Mouse (Mus musculus): ENCODE measurements around the gene Phactr4.

Phactr4 gene

GRCm38 (mm10) chr4:132338943-132339342, 83.3 kb downstream of the Phactr4 start:
- 71% methylated on average over 13 of the region's 13 CpGs for WGBS

DNA sequence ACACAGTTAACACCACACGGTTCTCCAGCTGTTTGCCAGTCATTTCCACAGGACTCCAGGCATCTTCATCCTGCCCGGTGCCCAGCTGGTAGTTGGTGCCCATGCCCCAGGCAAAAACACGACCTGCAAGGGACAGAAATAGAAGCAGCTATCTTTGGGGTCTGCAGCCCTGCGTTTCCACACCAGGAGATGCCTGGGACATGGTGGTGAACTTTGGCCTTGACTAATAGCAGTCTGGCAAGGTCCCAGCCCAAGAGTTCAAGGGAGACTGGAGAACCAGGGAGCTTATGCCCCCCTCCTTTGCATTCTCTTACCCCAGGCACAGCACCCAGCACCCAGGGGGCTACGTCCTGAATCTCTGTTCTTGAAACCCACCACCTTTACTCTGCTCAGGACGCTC, 89.4 kb downstream of the Phactr4 start:
- WGBS = 85% methylated on average over 6 of the region's 6 CpGs

DNA sequence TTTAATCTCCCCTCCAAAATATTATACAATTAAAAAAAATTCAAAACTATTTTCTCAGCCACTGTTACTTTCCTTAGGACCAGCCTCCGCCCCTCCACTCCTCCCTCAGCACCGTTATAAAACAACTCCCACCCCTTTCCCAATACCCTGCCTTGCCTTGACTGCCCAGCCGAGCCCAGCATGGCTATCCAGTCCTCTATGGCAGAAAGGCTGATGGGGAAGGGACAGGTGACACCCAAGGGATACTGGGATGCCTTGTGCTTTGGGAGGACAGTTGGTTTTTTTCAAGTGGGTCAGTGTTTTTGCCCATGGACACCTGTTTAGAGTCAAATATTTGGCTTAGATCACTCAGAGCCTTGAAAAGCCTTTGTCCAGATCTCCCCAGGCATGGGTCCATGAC, 90.3 kb downstream of the Phactr4 start:
- 85% methylated on average over 3 of the region's 3 CpGs for WGBS

DNA sequence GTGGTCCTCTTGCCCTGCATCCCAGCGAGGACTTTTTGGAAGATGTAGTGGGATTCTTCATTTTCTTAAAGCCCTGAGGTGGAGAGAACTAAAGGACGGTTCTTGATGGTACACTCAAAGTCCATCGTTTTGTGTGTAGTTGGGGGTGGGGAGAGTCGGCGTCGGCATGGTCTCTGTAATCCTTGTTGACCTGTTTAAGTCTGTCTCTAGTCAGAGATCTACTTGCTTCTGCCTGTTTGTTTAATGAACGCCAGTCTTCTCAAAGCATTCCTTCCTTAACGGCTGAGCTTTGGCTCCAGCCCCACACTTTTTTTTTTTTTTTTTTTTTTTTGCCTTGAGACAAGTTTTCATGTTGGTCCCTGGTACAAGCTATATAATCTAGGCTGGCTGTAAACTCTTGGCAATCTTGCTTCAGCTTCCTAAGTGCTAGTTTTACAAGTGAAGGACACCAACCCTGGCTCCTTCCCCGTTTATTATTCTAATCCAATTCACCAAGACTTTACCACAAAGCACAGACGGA, 92.4 kb downstream of the Phactr4 start:
- 10% methylated on average over 10 of the region's 10 CpGs for WGBS

GRCm38 (mm10) chr4:132329115-132329834, 93.0 kb downstream of the Phactr4 start, which contains the start of gene Trnau1ap:
TSS of gene Trnau1ap (minus strand) at chr4:132329538.
- under 1% methylated on average over 52 of the region's 52 CpGs for WGBS

GRCm38 (mm10) chr4:132328391-132328982, 93.8 kb downstream of the Phactr4 start:
- WGBS = 48% methylated on average over 14 of the region's 14 CpGs

GRCm38 (mm10) chr4:132326481-132326880, 95.8 kb downstream of the Phactr4 start:
- WGBS = 78% methylated on average over 5 of the region's 5 CpGs

GRCm38 (mm10) chr4:132315711-132316110, 106.6 kb downstream of the Phactr4 start:
- WGBS = 88% methylated on average over 8 of the region's 8 CpGs

DNA sequence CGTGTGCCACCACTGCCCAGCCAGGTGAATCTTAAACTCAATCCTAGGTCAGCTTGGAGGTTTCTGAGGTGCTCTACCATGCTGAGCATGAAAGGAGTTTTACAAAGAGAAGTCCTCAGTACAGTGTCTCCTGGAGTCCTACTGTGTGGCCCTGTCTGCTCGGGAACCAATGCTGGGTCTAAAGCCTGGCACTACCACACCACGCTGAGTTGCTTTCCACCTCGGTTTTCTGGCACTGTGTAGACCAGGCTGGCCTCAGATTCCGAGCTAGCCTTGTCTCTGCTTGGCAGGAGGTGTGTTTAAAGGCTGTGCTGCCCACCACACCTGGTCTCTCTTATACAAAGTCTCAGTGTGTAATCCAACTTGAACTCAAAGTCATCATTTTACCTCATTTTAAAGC, 109.7 kb downstream of the Phactr4 start:
- WGBS = 88% methylated on average over 5 of the region's 5 CpGs

- WGBS = 54% methylated on average over 3 of the region's 3 CpGs
Measured at GRCm38 (mm10) chr4:132311801-132312200, 110.5 kb downstream of the Phactr4 start.

DNA sequence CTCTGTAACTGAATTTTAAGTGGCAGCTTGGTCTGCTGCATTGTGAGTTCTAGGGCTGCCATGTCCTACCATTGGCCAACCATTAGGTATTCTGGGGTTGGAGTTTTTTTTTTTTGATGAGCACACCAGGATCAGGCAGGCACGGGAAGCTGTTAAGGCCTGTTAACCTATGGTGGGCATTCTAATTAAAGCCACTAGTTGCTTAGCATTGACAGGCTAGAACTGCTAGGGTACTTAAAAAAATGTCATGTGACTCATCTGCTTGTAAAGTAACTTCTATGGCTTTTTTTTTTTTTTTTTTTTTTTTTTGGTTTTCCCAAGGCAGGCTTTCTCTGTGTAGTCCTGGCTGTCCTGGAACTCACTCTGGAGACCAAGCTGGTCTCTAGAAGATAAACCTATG, 111.1 kb downstream of the Phactr4 start:
- WGBS = 42% methylated on average over 1 of the region's 1 CpGs

DNA sequence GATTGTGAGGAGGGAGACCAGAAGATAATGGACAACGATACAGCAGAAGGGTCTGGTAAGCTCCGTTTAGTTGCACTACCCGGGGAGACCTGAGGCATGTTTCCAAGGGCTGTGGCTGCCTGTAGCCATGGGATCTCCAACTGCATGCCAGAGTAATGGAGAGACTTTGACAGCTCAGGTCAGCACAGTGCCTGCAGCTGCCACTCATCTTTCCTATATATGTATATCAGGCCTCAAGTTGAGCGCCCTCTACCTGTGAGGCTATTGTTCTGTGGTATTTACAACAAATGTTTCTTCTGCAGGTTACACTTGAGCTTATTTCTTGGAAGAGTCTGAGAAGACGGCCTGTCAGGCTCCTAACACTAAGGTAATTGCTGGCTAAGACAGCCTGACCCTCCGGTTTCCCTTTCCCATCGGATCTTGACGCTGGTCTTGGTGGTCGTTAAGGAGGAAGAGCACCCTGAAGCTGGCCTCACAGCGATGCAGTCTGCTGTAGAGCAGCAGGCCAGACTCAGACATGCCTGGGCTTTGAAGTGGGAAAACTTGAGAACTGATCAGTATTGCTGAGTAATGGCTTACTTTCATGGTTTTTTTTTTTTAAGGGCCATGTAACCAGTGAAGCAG, 112.3 kb downstream of the Phactr4 start:
- 24% methylated on average over 10 of the region's 10 CpGs for WGBS

GRCm38 (mm10) chr4:132309140-132309848, 113.0 kb downstream of the Phactr4 start:
- WGBS = under 1% methylated on average over 15 of the region's 15 CpGs

GRCm38 (mm10) chr4:132308437-132309139, 113.7 kb downstream of the Phactr4 start:
- under 1% methylated on average over 40 of the region's 41 CpGs for WGBS

DNA sequence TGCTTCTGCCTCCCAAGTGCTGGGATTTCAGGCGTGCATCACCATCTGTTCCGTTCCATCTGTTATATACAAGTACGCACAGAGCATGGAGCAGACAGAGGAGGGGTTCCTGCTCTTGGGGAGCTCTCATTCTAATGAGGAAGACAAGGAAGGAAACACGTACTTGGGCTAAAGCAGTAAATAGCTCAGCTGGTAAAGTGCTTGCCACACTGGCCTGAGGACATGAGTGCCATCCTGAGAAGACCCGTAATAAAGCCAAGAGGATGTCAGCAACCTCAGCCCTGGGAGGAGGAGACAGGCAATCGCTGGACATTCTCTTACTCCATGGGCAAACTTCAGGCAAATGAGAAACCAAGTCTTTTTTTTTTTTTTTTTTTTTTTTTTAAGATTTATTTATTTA, 116.3 kb downstream of the Phactr4 start:
- WGBS = 61% methylated on average over 6 of the region's 6 CpGs
